Mouse (Mus musculus) hematopoietic multipotent progenitor cell, adult 10-12 weeks (in vitro differentiated cells): ENCODE results near the gene Mgme1. TPM values are rescaled to one million over a fixed set of nuclear protein-coding genes. Genes with fewer than 3 reads are reported as not detected.

Experiments used
- polyA plus RNA-seq: library from polyadenylated mRNA; stranded (reverse); fragments of >175 nt; gene quantifications from 2 replicates; pipeline ENCODE4 v1.2.3, GENCODE M21; 2012; ENCODE audit warnings: low replicate concordance

Mgme1 gene
- 0.77 and 1.5 TPM in 2 replicates for polyA plus RNA-seq

GRCm38 (mm10) chr2:144270507-144271420 lies at the start of gene Mgme1, which contains the start of gene Snx5:
TSS of gene Mgme1 (plus strand) at chr2:144270663.
TSS of gene Snx5 (minus strand) at chr2:144270906.

Other genes starting within 250 kb of the Mgme1 start
- gene Banf2, start 237.6 kb upstream of the Mgme1 start, polyA plus RNA-seq = not detected in 2 replicates
- 43.2 and 51.4 TPM in 2 replicates for gene Snx5, start 243 bp downstream of the Mgme1 start, polyA plus RNA-seq
- gene Ovol2, start 61.5 kb downstream of the Mgme1 start, polyA plus RNA-seq = not detected in 2 replicates
- gene Kat14, start 98.3 kb downstream of the Mgme1 start, polyA plus RNA-seq = 9.0 and 21.9 TPM in 2 replicates
- 0.27 and 14.0 TPM in 2 replicates for gene Pet117, start 98.3 kb downstream of the Mgme1 start, polyA plus RNA-seq